Mouse (Mus musculus): ENCODE data around the gene Camk2n1. TPM values are rescaled to one million over a fixed set of nuclear protein-coding genes. Genes with fewer than 3 reads are reported as not detected.

Gene Camk2n1
- polyA plus RNA-seq, 1 experiment from 2014 or later, result 1.1 TPM

DNA sequence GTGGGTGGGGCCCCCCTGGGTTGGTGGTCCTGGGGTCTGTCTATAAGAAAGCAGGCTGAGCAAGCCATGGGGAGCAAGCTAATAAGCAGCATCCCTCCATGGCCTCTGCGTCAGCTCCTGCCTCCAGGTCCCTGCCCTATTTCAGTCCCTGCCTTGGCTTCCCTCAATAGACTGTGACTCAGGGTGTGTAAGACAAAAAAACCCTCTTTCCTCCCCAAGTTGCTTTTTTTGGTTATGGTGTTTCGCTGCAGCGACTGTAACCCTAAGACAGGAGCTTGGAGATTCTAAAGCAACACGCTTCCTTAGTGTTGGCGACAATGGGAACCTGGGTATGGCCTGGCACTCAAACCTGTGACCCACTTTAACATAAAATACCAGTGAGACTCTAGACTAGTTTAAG is 7.4 kb downstream of the Camk2n1 start:
- no peak for DNase-seq (ENCODE audit: low spot score)
- no peaks in the 10 kb centered on the region for H3K36me3 ChIP-seq (replicated peaks)
- H3K4me3 ChIP-seq, result no peak overlapping the region
- peaks cover 52% of the 10 kb centered on the region for H3K4me1 ChIP-seq
- WGBS, result 93% methylated on average over 5 of the region's 5 CpGs
- H3K27me3 ChIP-seq (replicated peaks; ENCODE audit: low read depth, poor library complexity, severe bottlenecking), result peaks cover 94% of the 10 kb centered on the region
- no peaks in the 10 kb centered on the region for H3K9me3 ChIP-seq
- no peak overlapping the region for H3K27ac ChIP-seq (replicated peaks)

DNA sequence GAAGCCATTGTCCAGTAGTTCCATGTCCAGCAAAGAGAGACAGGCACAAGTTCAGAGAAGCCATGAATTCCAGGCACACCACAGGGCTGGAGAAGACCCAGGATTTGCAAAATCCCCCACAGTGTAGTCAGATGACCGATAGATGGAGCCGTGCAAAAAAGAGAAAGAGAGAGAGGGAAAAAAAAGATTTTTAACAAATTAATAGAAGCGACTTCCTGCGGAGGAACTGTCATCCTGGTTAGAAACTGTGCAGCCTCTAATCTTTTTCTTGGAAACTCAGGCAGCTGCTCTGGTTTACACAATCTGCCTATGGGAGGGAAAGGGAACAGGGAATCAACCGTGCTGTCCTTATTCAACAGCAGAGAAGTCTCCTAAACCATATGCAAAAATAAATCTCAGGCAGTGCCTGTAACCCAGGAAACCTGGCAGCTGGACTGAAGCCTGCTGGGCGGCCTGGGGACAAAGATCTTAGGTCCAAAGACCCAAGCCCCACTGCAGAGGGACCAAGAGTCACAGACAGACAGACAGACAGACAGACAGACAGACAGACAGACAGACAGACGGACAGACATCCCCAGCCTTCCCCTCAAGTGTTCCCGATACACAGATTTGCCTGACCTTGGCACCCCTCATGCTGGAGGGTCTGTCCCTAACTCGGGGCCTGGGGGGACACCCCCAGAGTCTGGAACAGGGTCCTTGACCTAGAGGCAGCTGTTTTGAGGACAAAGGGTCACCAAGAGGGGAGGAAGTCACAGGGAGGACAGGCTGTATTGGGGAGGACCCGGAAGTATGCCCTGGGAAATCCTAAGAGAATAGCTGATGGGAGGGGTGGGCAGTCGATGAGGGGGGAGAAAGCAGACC is 9.1 kb downstream of the Camk2n1 start:
- WGBS, result 3% methylated on average over 11 of the region's 11 CpGs
- peak overlapping the region; percentile 44 for H3K4me3 ChIP-seq
- H3K27ac ChIP-seq (replicated peaks), result peak overlapping the region; percentile 77
- peak; percentile 35 for DNase-seq (ENCODE audit: low spot score)
- H3K4me1 ChIP-seq, result peaks cover 48% of the 10 kb centered on the region
- no peaks in the 10 kb centered on the region for H3K9me3 ChIP-seq
- no peaks in the 10 kb centered on the region for H3K36me3 ChIP-seq (replicated peaks)
- H3K27me3 ChIP-seq (replicated peaks; ENCODE audit: low read depth, poor library complexity, severe bottlenecking), result peaks cover 94% of the 10 kb centered on the region

DNA sequence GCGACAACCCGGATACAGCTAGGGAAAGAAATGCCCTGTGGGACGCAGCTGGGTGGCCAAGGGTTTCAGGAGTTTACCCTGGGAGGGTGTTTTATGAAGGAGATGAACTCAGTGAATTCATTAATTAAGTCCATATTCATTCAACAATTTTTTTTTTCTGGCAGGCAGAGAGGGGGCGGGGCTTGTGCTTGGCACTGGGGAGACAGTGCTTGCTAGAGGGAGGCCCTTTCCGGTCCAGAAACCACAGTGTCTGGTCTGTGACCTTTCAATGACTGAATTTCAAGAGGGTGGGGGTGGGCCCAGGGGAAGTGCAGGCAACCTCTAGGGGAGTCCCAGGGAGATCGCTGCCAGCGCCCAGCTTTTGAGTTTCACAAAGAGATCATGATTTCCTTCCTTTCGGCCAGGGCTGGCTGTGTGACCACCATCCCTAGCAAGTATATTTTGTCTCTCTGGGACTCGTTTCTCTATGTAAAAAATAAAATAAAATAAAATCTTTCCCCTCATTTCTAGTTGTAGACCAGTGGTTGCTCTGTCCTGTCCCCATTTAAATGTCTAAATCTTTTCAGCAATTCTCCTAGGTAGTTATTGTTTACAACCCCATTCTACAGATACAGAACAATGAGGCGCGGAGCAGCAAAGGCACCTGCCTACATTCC is 9.8 kb downstream of the Camk2n1 start:
- Histone ChIP-seq H3K27me3 (replicated peaks; ENCODE audit: low read depth, poor library complexity, severe bottlenecking) (peaks cover 91% of the 10 kb centered on the region), H3K27ac (replicated peaks) (peak overlapping the region; percentile 77), H3K9me3 (no peaks in the 10 kb centered on the region), H3K4me1 (peaks cover 46% of the 10 kb centered on the region), H3K36me3 (replicated peaks) (no peaks in the 10 kb centered on the region), H3K4me3 (peak overlapping the region; percentile 44)
- DNase-seq (ENCODE audit: low spot score), result peak; percentile 67
- 2% methylated on average over 11 of the region's 11 CpGs for WGBS

DNA sequence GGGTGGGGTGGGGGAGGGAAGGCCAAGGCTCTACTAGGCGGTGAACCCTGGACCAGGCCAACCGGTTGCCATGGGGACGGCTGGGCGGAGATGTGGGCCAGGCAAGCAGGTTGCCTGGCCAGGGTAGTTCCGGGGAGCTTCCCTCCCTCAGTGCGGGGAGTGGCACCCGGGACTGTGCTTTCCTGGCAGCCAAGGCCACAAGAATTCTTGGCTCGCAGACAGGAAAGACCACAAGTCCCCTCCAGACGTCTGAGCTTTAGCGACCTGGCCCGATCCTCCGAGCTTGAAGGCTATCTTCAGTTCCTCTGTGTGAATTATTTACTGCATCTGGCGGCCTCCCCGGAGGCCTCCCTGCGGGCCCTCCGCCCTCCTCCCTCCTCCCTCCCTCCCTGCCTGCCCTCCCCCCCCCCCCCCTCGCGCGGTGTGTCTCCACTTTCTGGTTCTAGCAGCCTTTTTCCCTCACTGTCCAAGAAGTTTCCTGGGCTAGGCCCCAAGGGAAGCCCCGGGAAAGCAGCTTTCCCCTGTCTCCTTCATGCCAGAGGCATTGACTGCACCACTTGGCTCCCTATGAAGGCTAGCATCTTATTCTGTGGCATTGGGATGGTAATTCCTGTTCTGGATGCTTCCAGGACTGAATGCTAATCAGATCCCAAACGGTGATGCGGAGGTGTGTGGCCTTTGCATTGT is 10.7 kb downstream of the Camk2n1 start:
- peak; percentile 82 for DNase-seq (ENCODE audit: low spot score)
- Histone ChIP-seq H3K27me3 (replicated peaks; ENCODE audit: low read depth, poor library complexity, severe bottlenecking) (peaks cover 87% of the 10 kb centered on the region), H3K36me3 (replicated peaks) (no peaks in the 10 kb centered on the region), H3K27ac (replicated peaks) (peak overlapping the region; percentile 59), H3K4me3 (peak overlapping the region; percentile 44), H3K9me3 (no peaks in the 10 kb centered on the region), H3K4me1 (peaks cover 48% of the 10 kb centered on the region)
- under 1% methylated on average over 21 of the region's 22 CpGs for WGBS

DNA sequence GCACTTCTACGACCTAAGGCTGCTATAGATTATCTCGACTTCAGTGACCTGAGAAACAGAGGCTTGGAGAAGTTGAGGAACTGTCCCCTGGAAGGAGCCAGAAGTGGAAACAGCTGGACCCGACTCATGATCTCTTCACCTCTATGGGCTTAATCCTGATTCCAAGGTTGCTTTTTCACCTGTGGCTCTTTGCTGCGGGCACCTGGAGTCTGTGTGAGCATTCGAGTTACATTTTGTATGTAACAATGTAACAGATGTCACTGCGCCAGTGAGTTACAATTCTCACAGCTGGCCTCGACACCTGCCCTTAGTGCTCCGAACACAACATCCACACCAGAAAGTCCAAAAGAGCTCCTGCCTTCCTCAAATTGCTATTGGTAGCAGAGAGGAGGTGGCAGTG is 11.3 kb downstream of the Camk2n1 start:
- H3K4me3 ChIP-seq, result no peak overlapping the region
- no peaks in the 10 kb centered on the region for H3K36me3 ChIP-seq (replicated peaks)
- no peak overlapping the region for H3K27ac ChIP-seq (replicated peaks)
- no peaks in the 10 kb centered on the region for H3K9me3 ChIP-seq
- H3K27me3 ChIP-seq (replicated peaks; ENCODE audit: low read depth, poor library complexity, severe bottlenecking), result peaks cover 81% of the 10 kb centered on the region
- H3K4me1 ChIP-seq, result peaks cover 48% of the 10 kb centered on the region
- DNase-seq (ENCODE audit: low spot score), result no peak
- WGBS, result 33% methylated on average over 8 of the region's 8 CpGs

DNA sequence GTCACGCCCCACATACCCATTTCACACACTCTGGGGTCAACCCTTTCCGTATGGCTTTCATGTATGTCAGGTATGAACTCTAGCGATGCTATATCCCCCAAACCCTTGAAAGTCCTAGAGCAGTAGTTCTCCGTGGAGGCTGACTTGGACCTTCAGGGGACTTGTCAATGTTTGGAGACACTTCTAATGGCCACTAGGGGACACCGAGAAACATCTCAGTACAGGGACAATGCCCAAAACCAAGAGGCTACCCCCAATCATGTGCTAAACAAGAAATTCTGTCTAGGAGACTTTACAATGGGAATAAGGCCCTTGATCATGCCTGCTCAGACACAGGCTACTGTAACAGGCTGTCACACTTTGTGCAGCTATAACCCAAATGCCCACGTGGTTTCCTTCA is 12.6 kb downstream of the Camk2n1 start:
- H3K4me3 ChIP-seq, result no peak overlapping the region
- peaks cover 45% of the 10 kb centered on the region for H3K4me1 ChIP-seq
- H3K27ac ChIP-seq (replicated peaks), result no peak overlapping the region
- H3K36me3 ChIP-seq (replicated peaks), result no peaks in the 10 kb centered on the region
- no peak for DNase-seq (ENCODE audit: low spot score)
- WGBS, result 71% methylated on average over 6 of the region's 6 CpGs
- H3K27me3 ChIP-seq (replicated peaks; ENCODE audit: low read depth, poor library complexity, severe bottlenecking), result peaks cover 68% of the 10 kb centered on the region
- no peaks in the 10 kb centered on the region for H3K9me3 ChIP-seq

DNA sequence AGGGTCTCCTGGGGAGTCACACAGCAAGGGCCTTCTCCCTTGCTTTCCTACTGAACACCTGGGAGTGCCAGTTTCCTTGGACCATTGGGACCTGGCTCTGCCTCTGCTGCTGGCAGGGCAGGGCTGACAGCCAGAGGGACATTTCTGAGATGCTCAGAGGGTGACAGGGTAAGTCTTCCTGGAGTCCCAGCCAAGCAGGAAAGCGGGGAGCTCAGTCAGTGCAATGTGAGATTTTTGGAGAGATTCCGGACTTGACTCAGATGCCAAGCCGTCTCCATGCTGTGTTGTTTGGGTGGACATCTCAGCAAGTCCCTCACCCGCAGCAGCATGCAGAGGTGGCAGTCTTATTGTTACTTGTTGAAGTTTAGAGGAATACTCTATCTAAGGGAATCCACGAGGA is 13.3 kb downstream of the Camk2n1 start:
- WGBS, result 88% methylated on average over 5 of the region's 5 CpGs
- Histone ChIP-seq H3K4me1 (peaks cover 42% of the 10 kb centered on the region), H3K4me3 (no peak overlapping the region), H3K27me3 (replicated peaks; ENCODE audit: low read depth, poor library complexity, severe bottlenecking) (peaks cover 61% of the 10 kb centered on the region), H3K9me3 (no peaks in the 10 kb centered on the region), H3K27ac (replicated peaks) (no peak overlapping the region), H3K36me3 (replicated peaks) (no peaks in the 10 kb centered on the region)
- no peak for DNase-seq (ENCODE audit: low spot score)

DNA sequence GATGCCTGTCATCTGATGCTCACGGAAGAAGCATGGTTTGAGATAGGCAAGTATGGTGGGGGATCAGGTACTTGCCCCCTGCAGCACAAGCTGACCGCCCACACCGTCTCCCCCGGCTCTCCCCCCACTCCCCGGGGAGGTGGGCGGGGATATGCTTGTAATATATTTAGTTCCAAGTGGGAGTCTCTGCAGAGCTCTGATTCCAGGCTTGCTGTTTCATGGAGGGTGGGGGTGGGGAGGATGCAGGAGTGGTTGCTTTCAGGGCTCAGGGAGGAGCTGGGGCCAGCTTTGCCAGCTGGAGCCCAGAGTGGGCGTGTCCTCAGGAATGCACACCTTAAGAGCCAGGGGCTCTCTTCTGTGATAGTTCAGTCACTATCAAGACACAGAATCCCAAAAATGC is 15.0 kb downstream of the Camk2n1 start:
- H3K27me3 ChIP-seq (replicated peaks; ENCODE audit: low read depth, poor library complexity, severe bottlenecking), result peaks cover 53% of the 10 kb centered on the region
- H3K4me3 ChIP-seq, result no peak overlapping the region
- H3K4me1 ChIP-seq, result peaks cover 25% of the 10 kb centered on the region
- H3K36me3 ChIP-seq (replicated peaks), result no peaks in the 10 kb centered on the region
- no peaks in the 10 kb centered on the region for H3K9me3 ChIP-seq
- no peak for DNase-seq (ENCODE audit: low spot score)
- WGBS, result 14% methylated on average over 7 of the region's 7 CpGs
- H3K27ac ChIP-seq (replicated peaks), result no peak overlapping the region

DNA sequence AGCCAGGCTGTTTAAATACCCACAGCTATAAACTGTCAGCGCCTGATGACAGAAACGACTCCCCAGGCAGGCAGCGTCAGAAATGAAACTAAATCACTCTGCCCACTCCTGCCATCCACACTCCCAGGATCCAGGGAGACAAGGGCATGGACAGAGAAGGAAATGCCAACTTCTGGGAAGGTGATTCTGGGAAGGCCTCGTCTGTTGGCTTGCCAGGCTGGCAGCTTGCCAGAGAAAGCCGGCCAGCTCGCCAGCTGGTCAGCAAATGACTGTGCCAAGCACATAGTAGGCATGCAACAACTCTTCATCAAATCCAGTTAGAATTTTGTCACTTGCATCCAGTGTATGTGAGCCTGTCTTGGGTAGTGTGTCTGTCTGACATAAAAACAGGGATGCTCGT is 17.1 kb downstream of the Camk2n1 start:
- Histone ChIP-seq H3K9me3 (no peaks in the 10 kb centered on the region), H3K27ac (replicated peaks) (no peak overlapping the region), H3K4me3 (no peak overlapping the region), H3K36me3 (replicated peaks) (no peaks in the 10 kb centered on the region), H3K4me1 (peaks cover 9% of the 10 kb centered on the region), H3K27me3 (replicated peaks; ENCODE audit: low read depth, poor library complexity, severe bottlenecking) (peaks cover 45% of the 10 kb centered on the region)
- no peak for DNase-seq (ENCODE audit: low spot score)
- 80% methylated on average over 7 of the region's 7 CpGs for WGBS

DNA sequence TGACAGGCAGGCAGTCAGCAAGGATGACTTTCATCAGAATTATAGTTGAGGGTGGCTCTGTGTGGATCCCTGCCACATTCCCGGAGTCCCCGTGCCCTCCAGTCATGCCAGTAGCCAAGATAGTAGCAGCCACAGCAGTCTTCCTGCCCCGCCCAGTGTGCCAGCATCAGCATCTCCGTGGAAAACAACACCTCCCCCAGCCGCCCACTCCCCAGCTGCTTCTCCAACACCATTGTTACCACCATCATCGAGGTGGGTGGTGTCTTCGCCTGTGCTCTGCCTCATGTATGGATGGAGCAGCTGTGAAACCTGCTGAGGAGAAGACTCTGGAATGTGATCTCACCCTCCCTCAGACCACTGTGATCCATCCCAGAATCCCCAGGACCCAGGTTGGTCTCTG is 25.5 kb downstream of the Camk2n1 start:
- Histone ChIP-seq H3K27me3 (replicated peaks; ENCODE audit: low read depth, poor library complexity, severe bottlenecking) (peaks cover 34% of the 10 kb centered on the region), H3K36me3 (replicated peaks) (no peaks in the 10 kb centered on the region), H3K4me1 (no peaks in the 10 kb centered on the region), H3K9me3 (no peaks in the 10 kb centered on the region), H3K4me3 (no peak overlapping the region), H3K27ac (replicated peaks) (no peak overlapping the region)
- 81% methylated on average over 7 of the region's 7 CpGs for WGBS
- no peak for DNase-seq (ENCODE audit: low spot score)

DNA sequence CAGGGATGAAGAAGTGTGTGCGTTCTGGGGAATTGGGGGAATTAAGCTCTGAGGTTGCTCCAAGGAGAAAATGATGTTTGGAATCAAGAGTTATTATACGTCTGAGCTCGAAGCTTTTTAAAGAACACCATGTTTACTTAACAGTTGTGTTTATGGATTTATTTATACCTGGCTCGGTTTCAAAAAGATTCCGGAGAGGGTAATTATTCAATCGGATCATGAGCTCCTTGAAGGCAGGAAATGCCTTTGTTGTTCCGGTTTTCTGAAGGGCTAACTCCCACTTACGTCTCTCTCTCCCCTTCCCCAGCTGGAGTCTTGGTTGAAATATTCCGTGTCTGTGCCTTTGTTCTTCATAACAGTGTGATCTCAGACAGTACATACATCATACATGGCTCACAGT is 26.8 kb downstream of the Camk2n1 start:
- peaks cover 24% of the 10 kb centered on the region for H3K27me3 ChIP-seq (replicated peaks; ENCODE audit: low read depth, poor library complexity, severe bottlenecking)
- no peaks in the 10 kb centered on the region for H3K36me3 ChIP-seq (replicated peaks)
- no peaks in the 10 kb centered on the region for H3K4me1 ChIP-seq
- no peak overlapping the region for H3K4me3 ChIP-seq
- H3K9me3 ChIP-seq, result no peaks in the 10 kb centered on the region
- no peak overlapping the region for H3K27ac ChIP-seq (replicated peaks)
- no peak for DNase-seq (ENCODE audit: low spot score)
- 61% methylated on average over 9 of the region's 9 CpGs for WGBS

DNA sequence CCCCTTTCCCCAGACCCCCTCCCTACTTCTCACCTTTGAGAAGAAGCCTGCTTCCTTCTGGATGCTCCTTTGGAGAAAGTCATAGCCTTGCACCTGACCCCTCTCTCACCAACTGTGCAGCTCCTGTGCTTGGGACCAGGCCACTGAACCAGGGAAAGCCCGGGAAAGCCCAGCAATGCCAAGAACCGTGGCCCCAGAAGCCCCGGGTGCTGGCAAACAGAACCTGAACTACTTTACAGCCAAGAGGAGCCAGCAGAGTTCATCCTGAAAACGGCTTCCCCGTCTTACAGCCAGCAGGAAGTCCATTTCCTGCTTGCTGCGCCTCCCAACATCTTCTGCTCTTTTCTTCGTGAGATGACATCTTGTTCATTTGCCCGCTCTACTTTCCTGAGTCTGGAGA is 28.6 kb downstream of the Camk2n1 start:
- DNase-seq (ENCODE audit: low spot score), result no peak
- H3K4me1 ChIP-seq, result no peaks in the 10 kb centered on the region
- H3K4me3 ChIP-seq, result no peak overlapping the region
- H3K9me3 ChIP-seq, result no peaks in the 10 kb centered on the region
- no peak overlapping the region for H3K27ac ChIP-seq (replicated peaks)
- H3K36me3 ChIP-seq (replicated peaks), result no peaks in the 10 kb centered on the region
- H3K27me3 ChIP-seq (replicated peaks; ENCODE audit: low read depth, poor library complexity, severe bottlenecking), result peaks cover 8% of the 10 kb centered on the region
- 75% methylated on average over 8 of the region's 8 CpGs for WGBS

All from embryonic facial prominence, embryonic 10.5 days (tissue).